Mouse (Mus musculus) lung, postnatal 4 days (tissue): ENCODE results near the gene Prss41.
"Not testable (repeated sequence)": the region's sequence is repeated elsewhere in the genome, so short reads cannot be mapped to it uniquely, and the experiment has no call there.

ENCODE experiments used
- DNase-seq, 2 experiments: peaks; one replicate each; pipeline ENCODE4 v3.0.0; 2021

The Prss41 gene

DNA sequence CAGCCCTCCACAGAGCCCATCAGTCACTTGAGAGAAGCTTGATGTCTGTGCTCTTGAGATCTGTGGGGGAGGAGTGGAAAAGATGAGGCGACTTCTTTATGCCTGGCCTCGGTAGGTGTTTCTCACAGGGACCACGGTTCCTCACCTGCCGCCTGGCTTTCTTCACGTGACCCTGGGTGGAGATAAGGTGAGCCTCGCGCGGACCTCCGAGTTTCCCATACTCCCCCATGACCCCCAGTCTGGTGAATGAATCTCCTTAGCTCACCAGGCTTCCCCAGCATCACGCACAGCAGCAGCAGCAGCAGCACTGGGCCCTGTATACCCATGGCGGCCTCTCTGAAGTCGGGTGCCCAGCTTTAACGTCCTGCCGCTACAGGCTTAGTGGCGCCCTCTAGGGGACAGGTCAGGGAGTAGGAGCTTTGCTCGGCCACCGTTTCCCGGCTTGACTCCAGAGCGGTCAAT, at the start of gene Prss41, which contains the start of gene Prss32:
TSS of gene Prss41 (minus strand) at position 361 of the 462 bp plus-strand sequence.
TSS of gene Prss32 (plus strand) at position 44 of the 462 bp plus-strand sequence.
- DNase-seq = peak; percentile 56 to 74

DNA sequence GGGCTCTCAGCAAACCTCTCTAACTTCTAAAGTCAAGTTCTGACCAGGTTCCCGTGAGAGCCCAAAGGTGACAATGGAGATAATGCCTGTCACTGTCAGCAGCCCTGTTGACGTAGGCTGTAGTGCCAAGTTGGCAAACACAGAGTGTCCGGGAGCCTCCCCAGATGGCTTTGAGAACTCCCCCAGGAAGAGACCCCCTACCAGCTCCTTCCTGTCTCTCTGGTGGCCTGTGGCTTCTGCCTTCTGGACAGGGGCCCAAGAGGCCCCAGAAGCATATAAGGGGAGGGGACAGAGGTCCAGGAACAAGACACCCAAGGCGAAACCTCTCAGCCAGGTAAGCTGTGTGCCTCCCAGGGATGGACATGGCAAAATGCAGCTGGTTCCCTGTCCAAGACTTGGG, 36.6 kb upstream of the Prss41 start, which contains the start of the genes Dcpp1 and Dcpp2:
TSS of gene Dcpp1 (plus strand) at position 301 of the 400 bp plus-strand sequence.
TSS of gene Dcpp2 (plus strand) at position 305 of the 400 bp plus-strand sequence.
- not testable (repeated sequence) for DNase-seq

DNA sequence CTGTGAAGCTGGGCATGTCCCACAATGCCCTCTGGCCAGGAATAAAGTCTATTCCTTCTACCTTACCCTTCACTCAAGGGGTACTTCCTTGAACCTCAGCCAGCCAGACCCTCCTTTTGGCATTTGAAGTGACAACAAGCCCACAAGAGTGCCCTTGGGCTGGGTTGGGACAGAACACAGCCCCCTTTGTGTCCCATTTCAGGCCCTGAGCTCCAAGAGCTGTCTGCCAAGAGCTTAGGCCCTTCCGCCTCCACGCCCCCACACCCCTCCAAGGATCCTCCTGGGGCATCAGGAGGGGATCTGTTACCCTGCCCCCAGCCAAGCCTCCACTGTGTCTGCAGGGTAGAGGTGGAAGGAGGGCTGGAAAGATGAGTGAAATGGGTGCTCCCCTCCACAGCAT, 33.2 kb upstream of the Prss41 start:
- no peak for DNase-seq

DNA sequence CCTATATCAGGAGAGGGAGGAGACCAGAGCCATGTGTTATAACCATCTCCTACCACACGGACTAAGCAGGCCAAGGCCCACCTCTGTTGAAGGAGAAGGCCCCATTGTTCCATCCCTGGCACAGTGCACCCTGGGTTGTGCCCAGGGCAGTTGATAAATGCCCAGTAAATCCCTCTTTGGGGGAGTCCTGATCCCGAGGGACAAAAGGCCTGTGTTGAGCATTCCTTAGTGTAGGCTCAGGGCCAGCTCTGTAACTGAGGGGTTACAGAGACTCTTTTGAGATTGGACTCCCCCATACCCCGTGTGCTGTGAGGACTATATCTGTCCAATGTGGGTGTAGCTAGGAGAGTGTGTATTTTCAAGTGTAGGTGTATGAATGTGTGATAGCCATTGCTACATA, 32.8 kb upstream of the Prss41 start:
- no peak for DNase-seq

DNA sequence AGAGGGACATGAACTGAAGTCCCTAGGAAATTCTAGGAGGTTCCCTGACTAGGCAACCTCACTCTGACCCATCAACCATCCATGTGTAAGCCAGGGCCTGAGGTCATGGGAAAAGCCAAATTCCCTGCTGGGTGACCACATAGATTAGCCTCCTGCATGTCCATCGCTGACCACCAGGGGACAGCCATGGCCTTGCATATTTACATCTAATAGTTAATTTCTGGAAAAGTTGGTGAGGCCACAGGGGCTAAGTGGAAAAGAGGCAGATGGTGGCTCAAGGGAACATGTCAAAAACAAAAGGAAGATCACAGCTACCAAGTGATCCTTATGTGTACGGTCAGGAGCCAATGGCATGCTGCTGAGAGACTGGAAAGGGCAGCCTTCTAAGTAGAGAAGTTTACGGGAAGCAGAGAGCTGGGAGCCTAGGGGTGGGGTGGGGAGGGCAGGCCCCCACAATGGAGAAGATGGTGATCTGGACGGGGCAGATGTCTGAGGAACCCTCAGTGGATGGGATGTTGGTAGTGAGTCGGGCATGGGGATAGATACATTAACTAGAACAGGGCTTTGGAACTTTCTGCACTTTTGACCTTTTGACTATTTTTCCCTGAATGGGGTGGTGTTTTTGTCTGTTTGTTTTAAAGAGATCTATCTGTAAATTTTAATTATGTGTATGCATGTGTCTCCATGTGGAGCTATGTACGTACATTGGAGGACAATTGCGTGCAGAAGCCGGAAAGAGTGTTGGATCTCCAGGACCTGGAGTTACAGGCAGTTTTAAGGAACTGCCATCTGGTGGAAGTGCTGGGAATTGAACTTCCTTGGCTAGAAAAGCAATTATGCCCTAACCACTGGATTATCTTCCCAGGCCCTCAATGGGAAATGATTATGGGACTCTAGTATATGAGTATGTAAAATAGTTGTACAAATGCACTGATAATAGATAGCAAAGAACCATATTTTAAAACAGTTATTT, 30.2 kb upstream of the Prss41 start:
- DNase-seq = peak; percentile 66 to 71

DNA sequence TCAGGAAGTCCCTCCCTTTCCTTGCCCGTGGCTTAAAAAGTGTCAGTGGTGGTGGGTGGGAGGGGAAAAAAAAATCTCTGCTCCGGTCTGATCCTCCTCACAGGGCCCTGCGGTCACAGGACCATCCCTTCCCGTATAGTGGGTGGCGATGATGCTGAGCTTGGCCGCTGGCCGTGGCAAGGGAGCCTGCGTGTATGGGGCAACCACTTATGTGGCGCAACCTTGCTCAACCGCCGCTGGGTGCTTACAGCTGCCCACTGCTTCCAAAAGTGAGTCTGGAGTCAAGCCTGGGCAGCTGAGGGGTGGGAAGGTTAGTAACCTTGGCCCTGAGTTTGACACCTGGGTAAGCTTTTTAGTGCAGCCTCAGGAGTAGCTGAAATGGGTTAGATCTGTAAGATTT, 24.5 kb upstream of the Prss41 start:
- DNase-seq = peak; percentile 38 to 45

DNA sequence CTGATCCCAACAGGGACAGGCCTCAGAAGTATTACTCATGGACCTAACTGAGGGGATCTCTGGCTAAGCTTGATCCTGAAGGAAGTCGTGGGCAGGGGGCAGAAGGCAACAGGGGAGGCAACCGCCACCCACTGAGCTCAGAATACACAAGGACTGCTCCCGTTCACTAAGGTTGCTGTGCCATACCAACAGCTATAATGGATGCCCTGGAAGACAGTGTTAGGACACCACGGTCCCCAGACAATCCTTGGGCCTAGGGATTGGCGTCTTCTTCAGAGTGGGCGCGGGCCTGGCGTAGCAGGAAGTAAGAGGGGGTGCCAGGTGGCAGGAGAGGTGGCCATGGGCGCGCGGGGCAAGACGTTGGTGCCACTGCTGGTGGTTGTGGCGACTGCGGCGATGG, 23.8 kb upstream of the Prss41 start, which contains the start of gene Prss21:
TSS of gene Prss21 (plus strand) at position 301 of the 400 bp plus-strand sequence.
- DNase-seq = no peak

DNA sequence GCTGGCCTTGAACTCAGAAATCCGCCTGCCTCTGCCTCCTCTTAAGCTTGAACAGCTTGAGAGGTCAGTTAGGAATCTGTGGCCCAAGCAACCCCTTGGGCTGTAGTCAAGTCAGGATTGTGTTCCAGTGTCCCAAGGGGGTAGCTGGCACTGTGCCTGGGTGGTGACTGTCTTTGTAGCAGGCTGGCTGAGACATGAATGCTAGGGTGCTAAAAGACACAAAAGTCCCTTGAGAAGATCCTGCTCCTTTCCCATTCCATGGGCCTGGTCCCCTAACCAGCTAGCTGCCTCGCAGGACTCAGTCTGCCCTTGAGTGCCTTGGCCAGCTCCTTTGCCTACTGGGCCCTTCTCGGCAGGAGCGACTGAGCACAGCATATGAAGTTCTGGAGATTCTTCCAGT, 19.0 kb upstream of the Prss41 start:
- no peak for DNase-seq

DNA sequence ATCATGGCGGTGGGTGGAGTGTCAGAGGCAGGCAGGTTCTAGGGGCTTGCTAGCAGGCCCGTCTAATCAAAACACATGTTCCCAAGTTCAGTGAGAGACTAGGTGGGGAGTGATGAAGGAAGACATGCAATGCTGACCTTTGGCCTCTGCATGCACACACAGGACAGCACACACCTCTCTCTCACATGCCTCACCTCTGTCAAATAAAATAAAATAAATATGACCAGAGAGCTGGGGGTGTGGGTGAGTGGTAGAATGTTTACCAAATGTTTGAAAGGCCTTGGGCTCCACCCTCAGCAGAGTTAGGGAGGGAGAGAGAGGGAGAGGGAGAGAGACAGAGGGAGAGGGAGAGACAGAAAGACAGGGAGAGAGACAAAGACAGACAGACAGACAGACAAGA, 13.9 kb upstream of the Prss41 start:
- DNase-seq = no peak

DNA sequence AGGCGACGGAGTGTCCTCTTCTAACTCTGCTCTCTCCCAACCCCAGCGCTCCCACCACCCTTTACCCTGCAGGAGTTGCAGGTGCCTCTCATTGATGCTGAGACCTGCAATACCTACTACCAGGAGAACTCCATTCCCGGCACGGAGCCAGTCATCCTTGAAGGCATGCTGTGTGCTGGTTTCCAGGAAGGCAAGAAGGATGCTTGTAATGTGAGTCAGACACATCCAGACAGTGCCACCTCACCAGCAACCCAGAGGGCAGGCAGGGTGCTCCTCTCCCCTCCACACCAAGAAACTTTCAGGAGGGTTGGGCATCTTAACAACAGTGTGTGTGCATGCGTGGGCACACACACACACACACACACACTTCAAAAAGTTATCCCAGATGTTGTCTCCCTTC, 13.2 kb upstream of the Prss41 start:
- DNase-seq = no peak

DNA sequence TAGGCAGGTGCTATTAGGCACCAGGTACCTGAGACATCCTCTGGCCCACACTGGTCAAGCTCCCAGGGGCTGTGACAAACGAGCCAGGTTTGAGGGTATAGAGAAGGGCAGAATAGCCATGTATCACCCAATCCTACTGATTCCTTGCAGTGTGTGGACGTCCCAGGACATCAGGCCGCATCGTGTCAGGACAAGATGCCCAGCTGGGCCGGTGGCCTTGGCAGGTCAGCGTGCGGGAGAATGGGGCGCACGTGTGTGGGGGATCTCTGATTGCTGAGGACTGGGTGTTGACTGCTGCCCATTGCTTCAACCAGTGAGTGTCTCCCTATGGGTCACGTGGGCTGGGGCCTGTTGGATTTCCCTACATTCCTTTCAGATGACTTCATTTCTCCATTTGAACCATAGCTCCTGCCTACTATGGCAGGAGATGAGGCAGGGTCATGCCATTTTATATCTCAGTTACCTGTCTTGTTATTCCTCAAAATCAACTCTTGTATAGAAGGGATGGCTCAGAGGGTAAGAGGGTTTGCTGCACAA, 10.3 kb upstream of the Prss41 start:
- no peak for DNase-seq

DNA sequence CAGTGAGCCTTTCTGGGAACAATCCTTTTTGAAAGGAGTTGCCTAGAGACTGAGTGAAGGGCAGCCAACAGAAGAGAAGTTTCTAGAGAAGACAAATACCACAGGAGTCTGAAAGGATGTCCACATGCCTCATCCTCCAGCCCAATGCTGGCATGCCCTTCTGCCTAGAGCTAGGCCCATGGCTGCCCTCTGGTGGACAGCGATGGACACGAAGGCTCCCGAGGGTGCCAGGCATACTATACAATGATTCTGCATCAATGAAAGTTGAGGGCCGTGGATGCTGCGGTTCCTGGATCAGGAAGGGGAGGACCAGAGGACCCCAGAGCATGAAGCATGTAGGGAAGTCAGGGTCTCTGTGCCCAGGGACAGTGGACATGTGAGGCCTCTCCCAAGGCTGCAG, 9.3 kb upstream of the Prss41 start:
- DNase-seq = peak; percentile 59 to 71

DNA sequence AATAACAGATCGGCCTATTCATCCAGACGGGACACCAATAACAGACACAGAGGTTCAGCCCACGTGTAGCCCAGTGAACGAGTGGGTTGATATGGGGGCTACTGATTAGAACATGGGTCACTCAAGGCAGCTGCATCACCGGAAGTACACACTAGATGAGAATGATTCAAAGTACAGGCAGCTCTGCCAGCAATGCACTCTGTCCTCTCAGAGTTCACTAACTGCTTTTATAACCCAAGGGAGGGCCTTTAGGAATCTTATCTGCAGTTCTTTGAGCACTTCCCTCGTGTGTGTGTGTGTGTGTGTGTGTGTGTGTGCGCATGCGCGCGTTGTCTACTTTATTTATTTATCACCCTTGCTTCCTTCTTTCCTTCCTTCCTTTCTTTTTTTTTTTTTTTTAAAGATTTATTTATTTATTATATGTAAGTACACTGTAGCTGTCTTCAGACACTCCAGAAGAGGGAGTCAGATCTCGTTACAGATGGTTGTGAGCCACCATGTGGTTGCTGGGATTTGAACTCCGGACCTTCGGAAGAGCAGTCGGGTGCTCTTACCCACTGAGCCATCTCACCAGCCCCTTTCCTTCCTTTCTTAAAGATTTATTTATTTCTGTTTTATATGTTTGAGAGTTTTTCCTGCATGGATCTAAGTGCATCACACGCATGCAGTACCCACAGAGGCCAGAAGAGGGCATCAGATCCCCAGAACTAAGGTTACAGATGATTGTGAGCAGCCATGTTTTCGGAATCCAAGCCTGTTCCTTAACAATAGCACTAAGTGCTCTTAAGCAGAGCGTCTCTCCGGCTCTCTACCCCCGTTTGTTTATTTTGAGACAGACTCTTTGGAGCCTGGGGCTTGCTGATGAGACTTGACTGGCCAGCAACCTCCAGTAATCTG, 7.1 kb upstream of the Prss41 start:
- peak; percentile 67 to 78 for DNase-seq

DNA sequence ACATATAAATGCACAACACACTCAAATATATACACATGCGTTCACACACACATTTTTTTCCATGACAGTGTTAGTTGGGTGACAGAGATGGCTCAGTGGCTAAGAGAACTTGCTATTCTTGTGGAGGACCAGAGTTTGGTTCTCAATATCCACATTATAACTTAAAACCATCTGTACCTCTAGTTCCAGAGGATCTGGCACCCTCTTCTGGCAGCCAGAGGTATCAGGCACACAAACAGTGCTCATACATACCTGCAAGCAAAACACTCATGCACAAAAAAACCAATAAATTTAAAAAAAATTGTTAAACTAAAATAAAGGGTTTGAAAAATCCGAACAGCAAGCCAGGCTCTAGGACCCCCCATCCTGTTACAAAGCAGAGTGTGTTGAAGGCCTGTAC, 6.1 kb upstream of the Prss41 start:
- no peak for DNase-seq

DNA sequence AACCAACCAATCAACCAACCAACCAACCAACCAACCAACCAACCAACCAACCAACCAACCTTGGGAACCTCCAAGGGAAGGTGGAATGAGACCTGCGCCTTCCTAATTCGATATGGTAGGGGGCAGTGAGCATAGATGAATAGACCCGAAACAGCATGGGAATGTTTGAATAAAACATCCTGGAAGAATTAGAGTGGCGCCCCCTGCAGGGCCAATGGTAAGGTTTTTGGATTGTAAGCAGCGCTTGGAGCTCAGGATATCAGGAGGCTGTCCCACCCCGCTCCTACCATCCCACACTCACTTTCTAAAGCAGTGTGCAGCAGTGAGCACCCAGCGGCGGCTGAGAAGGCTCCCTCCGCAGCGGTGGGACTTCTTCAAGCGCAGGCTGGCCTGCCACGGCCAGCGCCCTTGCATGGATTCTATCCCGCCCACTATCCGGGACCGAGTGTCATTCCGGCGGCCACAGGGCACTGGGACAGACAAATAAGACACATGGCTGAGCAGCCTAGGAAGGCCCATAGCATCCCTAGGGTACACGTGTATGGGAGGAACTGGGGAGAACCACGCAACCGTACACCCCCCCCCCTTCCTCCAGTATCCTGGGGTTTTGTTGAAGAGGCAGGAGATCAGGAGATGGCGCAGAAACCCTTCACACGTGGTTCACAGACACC, 696 bp downstream of the Prss41 start:
- DNase-seq = no peak

DNA sequence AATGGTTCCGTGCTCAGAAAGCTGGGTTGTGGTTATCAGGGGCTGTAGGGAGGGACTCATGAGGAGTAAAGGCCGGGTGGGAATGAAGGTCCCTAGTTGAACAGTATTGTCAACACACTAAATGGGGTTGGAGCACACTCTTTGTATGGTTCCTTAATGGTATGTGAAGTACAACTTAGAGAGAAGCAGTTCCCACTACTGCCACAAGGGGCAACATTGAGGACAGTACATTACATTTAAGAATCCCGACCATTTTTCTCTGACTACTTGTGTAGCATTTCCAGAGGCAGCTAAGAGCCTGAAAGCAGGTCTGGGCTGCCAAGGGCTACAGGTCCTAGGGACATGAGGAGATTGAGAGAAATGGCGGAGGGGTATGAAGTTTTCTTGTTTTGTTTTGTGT, 2.8 kb downstream of the Prss41 start:
- DNase-seq = peak in 1 of 2 experiments; percentile 72

DNA sequence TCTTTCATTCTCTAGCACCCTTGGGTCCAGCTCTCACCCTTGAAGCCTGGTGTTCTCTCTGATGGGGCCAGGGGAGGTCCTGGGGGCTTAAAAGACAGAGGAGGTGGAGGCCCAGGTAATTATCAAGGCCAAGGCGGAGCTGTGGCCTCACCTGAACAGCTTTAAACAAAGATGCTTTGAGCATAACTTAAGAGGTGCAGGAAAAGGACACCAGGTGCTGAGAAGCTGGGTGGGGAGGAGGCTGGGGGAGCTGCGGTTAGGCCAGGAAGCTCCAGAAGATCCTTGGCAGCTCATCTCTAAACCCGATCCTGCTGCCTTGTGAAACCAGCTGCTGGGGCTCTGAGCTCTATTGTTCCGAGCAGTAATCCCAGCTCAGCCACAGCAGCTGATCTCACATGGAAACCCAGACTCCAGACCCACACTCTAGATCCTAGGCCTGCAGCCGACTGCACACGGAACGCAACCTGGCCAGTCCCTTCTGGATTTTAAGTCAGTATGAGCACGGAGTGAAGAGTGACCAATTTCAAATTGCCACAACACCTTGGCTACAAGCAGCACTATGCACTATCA, 7.9 kb downstream of the Prss41 start, which contains the start of gene Prss33:
TSS of gene Prss33 (minus strand) at position 51 of the 570 bp plus-strand sequence.
- no peak for DNase-seq

DNA sequence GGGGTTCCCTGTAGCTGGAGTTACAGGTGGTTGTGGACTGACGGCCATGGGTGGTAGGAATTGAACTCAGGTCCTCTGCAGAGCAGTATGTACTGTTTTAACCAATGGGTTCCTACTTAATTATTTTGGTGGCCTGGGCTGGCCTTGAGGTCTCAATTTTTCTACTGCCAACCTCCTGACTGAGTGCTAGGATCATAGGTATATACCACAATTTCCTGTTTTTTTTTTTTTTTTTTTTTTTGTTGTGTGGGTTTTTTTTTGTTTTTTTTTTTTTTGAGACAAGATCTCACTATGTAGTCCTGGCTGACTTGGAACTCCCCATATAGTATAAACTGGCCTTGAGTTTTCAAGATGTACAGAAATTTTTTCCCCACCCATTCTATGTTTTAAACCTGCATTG, 12.8 kb downstream of the Prss41 start:
- no peak for DNase-seq

DNA sequence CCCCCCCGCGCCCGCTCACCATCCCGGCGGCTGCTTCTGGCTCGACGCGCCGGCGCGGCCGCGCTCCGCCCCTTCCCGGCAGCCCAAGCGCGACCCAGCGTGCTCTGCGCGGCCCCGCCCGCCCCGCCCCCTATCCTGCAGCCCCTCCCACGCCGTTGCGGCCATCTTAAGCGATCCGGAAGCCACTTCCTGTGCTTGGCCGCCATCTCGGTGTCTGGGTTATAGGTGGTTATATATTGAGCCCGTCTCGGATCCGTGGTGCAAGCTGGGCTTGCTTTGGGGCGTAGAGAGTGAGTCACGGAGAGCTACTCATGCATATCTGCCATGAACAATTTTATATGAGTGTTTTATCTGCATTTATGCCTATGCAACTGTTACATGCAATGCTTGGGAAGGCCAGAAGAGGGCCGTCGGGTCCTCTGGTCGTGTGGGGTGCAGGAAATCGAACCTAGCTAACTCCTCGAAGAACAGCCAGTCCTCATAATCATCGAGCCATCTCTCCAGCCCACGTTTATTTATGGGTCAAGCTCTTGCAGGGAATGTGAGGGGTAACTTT, 14.8 kb downstream of the Prss41 start, which contains the start of gene Elob:
TSS of gene Elob (minus strand) at position 73 of the 556 bp plus-strand sequence.
- peak; percentile 88 to 92 for DNase-seq

DNA sequence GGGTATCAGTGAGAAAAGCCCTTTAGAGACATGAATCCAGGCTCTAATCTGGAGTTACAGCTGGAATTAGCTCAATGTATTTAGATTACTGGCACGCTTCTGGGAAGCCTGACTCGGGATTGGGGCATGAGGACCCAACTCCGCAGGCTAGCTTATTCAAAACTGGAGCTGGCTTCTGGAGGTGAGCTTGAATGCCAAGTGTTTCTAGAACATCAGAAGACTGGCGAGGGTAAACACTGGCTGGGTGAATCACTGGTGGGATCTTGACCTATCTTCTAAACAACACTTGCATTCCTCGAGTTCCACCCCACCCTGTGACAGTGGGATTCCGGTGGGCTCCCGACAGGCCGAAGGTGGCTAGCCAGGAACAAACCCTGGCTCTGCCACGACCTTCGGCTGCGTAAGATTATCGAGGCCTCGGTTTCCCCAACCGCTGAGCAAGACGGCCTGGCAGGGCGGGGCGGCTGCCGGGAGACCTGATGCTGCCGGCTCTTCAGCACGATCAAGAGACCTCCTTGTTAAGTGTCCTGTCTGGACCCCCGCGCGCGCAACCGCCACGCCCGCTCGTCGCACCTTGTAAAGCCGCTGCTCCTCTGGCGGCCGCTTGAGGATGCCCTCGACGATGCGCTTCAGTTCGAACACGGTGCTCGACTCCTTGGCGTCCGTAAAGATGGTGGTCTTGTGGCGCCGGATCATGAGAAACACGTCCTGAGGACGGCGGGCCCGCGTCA, 15.5 kb downstream of the Prss41 start:
- DNase-seq = peak; percentile 71 to 80
